Mouse (Mus musculus) cerebral cortex, adult 2 months (tissue): ENCODE data around the gene Pde8a.

Experiments used
- WGBS: fragments of 180-500 bp; shearing (Covaris S2); methylation state at CpG from one replicate; pipeline ENCODE4 v1.1.7; 2018; 5-methylcytosine and 5-hydroxymethylcytosine counted together

The Pde8a gene

GRCm38 (mm10) chr7:81286946-81287345 is 73.5 kb downstream of the Pde8a start:
- 79% methylated on average over 8 of the region's 8 CpGs for WGBS

- WGBS: 90% methylated on average over 2 of the region's 2 CpGs
Observed at GRCm38 (mm10) chr7:81295169-81295568, 81.8 kb downstream of the Pde8a start.

GRCm38 (mm10) chr7:81298206-81298605 is 84.8 kb downstream of the Pde8a start:
- WGBS: 72% methylated on average over 6 of the region's 6 CpGs

- WGBS: 57% methylated on average over 7 of the region's 7 CpGs
Observed at GRCm38 (mm10) chr7:81301323-81301722, 87.9 kb downstream of the Pde8a start.

GRCm38 (mm10) chr7:81303682-81304081 is 90.3 kb downstream of the Pde8a start:
- WGBS: 96% methylated on average over 2 of the region's 2 CpGs

GRCm38 (mm10) chr7:81304100-81304499 is 90.7 kb downstream of the Pde8a start:
- 84% methylated on average over 5 of the region's 5 CpGs for WGBS

GRCm38 (mm10) chr7:81304675-81305074 is 91.3 kb downstream of the Pde8a start:
- WGBS: 88% methylated on average over 5 of the region's 5 CpGs

- whole genome bisulfite sequencing: 72% methylated on average over 8 of the region's 8 CpGs
Observed at GRCm38 (mm10) chr7:81307735-81308134, 94.3 kb downstream of the Pde8a start.

- 90% methylated on average over 6 of the region's 6 CpGs for WGBS
Observed at GRCm38 (mm10) chr7:81309247-81309646, 95.9 kb downstream of the Pde8a start.

GRCm38 (mm10) chr7:81311130-81311529 is 97.7 kb downstream of the Pde8a start:
- 89% methylated on average over 1 of the region's 1 CpGs for WGBS

GRCm38 (mm10) chr7:81315583-81315982 is 102.2 kb downstream of the Pde8a start:
- 66% methylated on average over 8 of the region's 8 CpGs for WGBS

- WGBS: 79% methylated on average over 6 of the region's 6 CpGs
Observed at GRCm38 (mm10) chr7:81319749-81320148, 106.4 kb downstream of the Pde8a start.

- WGBS: 60% methylated on average over 5 of the region's 5 CpGs
Observed at GRCm38 (mm10) chr7:81321776-81322175, 108.4 kb downstream of the Pde8a start.

GRCm38 (mm10) chr7:81326043-81326442 is 112.6 kb downstream of the Pde8a start:
- WGBS: 93% methylated on average over 12 of the region's 12 CpGs

GRCm38 (mm10) chr7:81326859-81327258 is 113.5 kb downstream of the Pde8a start:
- WGBS: 85% methylated on average over 6 of the region's 6 CpGs

- 82% methylated on average over 10 of the region's 10 CpGs for WGBS
Observed at GRCm38 (mm10) chr7:81327661-81328060, 114.3 kb downstream of the Pde8a start.

GRCm38 (mm10) chr7:81330767-81331166 is 117.4 kb downstream of the Pde8a start:
- WGBS: 63% methylated on average over 3 of the region's 3 CpGs

- WGBS: 83% methylated on average over 7 of the region's 7 CpGs
Observed at GRCm38 (mm10) chr7:81331851-81332250, 118.5 kb downstream of the Pde8a start.

- WGBS: 49% methylated on average over 18 of the region's 18 CpGs
Observed at GRCm38 (mm10) chr7:81335705-81336431, 122.5 kb downstream of the Pde8a start.

GRCm38 (mm10) chr7:81336432-81336786 is 123.0 kb downstream of the Pde8a start:
- 37% methylated on average over 8 of the region's 8 CpGs for WGBS

- WGBS: 93% methylated on average over 21 of the region's 21 CpGs
Observed at GRCm38 (mm10) chr7:81337785-81338521, 124.6 kb downstream of the Pde8a start.

GRCm38 (mm10) chr7:81338522-81338873 is 125.1 kb downstream of the Pde8a start:
- WGBS: 67% methylated on average over 3 of the region's 3 CpGs

GRCm38 (mm10) chr7:81339783-81340182 is 126.4 kb downstream of the Pde8a start:
- 69% methylated on average over 4 of the region's 4 CpGs for WGBS
